Mouse (Mus musculus) urinary bladder, postnatal 10 days (tissue): ENCODE measurements around the gene Zcchc8.

Experiments
- DNase-seq: peaks from one replicate; pipeline ENCODE4 v3.0.0; 2022; ENCODE audit warnings: low spot score

Zcchc8 gene

GRCm38 (mm10) chr5:123683377-123684220 lies 37.3 kb downstream of the Zcchc8 start:
- DNase-seq, result no peak

- no peak for DNase-seq
These were observed 37.9 kb downstream of the Zcchc8 start for GRCm38 (mm10) chr5:123683043-123683376.

- DNase-seq, result no peak
These were observed 38.5 kb downstream of the Zcchc8 start for GRCm38 (mm10) chr5:123682372-123682771.

- DNase-seq, result no peak
These were observed 41.2 kb downstream of the Zcchc8 start for GRCm38 (mm10) chr5:123679546-123680263.

- DNase-seq, result no peak
These were observed 41.8 kb downstream of the Zcchc8 start for GRCm38 (mm10) chr5:123679106-123679505.

GRCm38 (mm10) chr5:123675717-123676116 lies 45.2 kb downstream of the Zcchc8 start:
- DNase-seq, result no peak

GRCm38 (mm10) chr5:123675221-123675620 lies 45.7 kb downstream of the Zcchc8 start:
- no peak for DNase-seq

- DNase-seq, result no peak
These were observed 49.5 kb downstream of the Zcchc8 start for GRCm38 (mm10) chr5:123671473-123671820.

- no peak for DNase-seq
These were observed 50.0 kb downstream of the Zcchc8 start for GRCm38 (mm10) chr5:123670800-123671472.

- DNase-seq, result no peak
These were observed 50.7 kb downstream of the Zcchc8 start for GRCm38 (mm10) chr5:123669991-123670799.

- DNase-seq, result no peak
These were observed 53.0 kb downstream of the Zcchc8 start for GRCm38 (mm10) chr5:123667915-123668314.

- no peak for DNase-seq
These were observed 54.9 kb downstream of the Zcchc8 start for GRCm38 (mm10) chr5:123665956-123666355.

GRCm38 (mm10) chr5:123664329-123664728 lies 56.6 kb downstream of the Zcchc8 start:
- no peak for DNase-seq

GRCm38 (mm10) chr5:123662059-123662458 lies 58.8 kb downstream of the Zcchc8 start:
- DNase-seq, result no peak

- no peak for DNase-seq
These were observed 59.3 kb downstream of the Zcchc8 start for GRCm38 (mm10) chr5:123661602-123662001.

- no peak for DNase-seq
These were observed 63.2 kb downstream of the Zcchc8 start for GRCm38 (mm10) chr5:123657651-123658050.

GRCm38 (mm10) chr5:123654937-123655336 lies 66.0 kb downstream of the Zcchc8 start:
- no peak for DNase-seq

GRCm38 (mm10) chr5:123653287-123653801 lies 67.6 kb downstream of the Zcchc8 start:
- no peak for DNase-seq

- no peak for DNase-seq
These were observed 70.1 kb downstream of the Zcchc8 start for GRCm38 (mm10) chr5:123650825-123651224.
